Mouse (Mus musculus) kidney, postnatal 14 days (tissue): ENCODE measurements at regions not wholly inside any gene's neighbourhood (a gene's known extent, or its start where the extent isn't known, plus 50 kb on each side); places are given as distances from the start of the nearest gene placed in this dataset.
A peak's percentile ranks its signal among the peaks of the same experiment; 100 is the strongest.

Experiments
- DNase-seq: peaks from one replicate; pipeline ENCODE4 v3.0.0; 2022; ENCODE audit warnings: mixed read lengths

GRCm38 (mm10) chr13:18063677-18064076 is 70.5 kb upstream of the Yae1d1 start:
- no peak for DNase-seq

GRCm38 (mm10) chr13:18060265-18060664 is 67.1 kb upstream of the Yae1d1 start:
- no peak for DNase-seq

- peak; percentile 62 for DNase-seq
Measured at GRCm38 (mm10) chr13:18057231-18057912, 64.2 kb upstream of the Yae1d1 start.

GRCm38 (mm10) chr13:18056816-18057215 is 63.7 kb upstream of the Yae1d1 start:
- no peak for DNase-seq

- no peak for DNase-seq
Measured at GRCm38 (mm10) chr13:18043154-18043553, 50.0 kb upstream of the Yae1d1 start.
